Mouse (Mus musculus) limb, embryonic 10.5 days (tissue): Measurements from ENCODE around the gene Adssl1. TPM values are rescaled to one million over a fixed set of nuclear protein-coding genes. Genes with fewer than 3 reads are reported as not detected.

ENCODE experiments used
- DNase-seq: peaks from one replicate; pipeline ENCODE4 v3.0.0-alpha.2; 2017; ENCODE audit warnings: low spot score
- H3K27ac ChIP-seq: fragments of 300-500 bp; sonication (generic); 2 replicates; pipeline ENCODE4 v1.5.1; 2016; ENCODE audit warnings: mild to moderate bottlenecking
- H3K27me3 ChIP-seq: fragments of 300-500 bp; sonication (generic); 2 replicates; pipeline ENCODE4 v1.6.1; 2016; ENCODE audit warnings: low read depth, mild to moderate bottlenecking; ENCODE audit not compliant: poor library complexity, severe bottlenecking
- H3K36me3 ChIP-seq: fragments of 300-500 bp; sonication (generic); 2 replicates; pipeline ENCODE4 v1.6.1; 2016; ENCODE audit warnings: mild to moderate bottlenecking, moderate library complexity
- H3K4me1 ChIP-seq: fragments of 300-500 bp; sonication (generic); 2 replicates; pipeline ENCODE4 v1.6.1; 2016
- H3K4me3 ChIP-seq: fragments of 300-500 bp; sonication (generic); 2 replicates; pipeline ENCODE4 v1.5.1; 2016; ENCODE audit warnings: mild to moderate bottlenecking, moderate library complexity
- H3K9me3 ChIP-seq: fragments of 300-500 bp; sonication (generic); replicated peaks from 2 replicates; pipeline ENCODE4 v1.6.1; 2016; ENCODE audit warnings: mild to moderate bottlenecking
- WGBS: fragments of 180-500 bp; shearing (Covaris S2); methylation state at CpG from one replicate; pipeline ENCODE4 v1.1.7; 2016; 5-methylcytosine and 5-hydroxymethylcytosine counted together
- polyA plus RNA-seq: library from polyadenylated mRNA; unstranded; fragments of >200 nt; fragmentation: Nextera tagmentation; extraction: Ambion mirVana; gene quantifications from 2 replicates; pipeline ENCODE4 v1.2.1, GENCODE M21; 2016

The Adssl1 gene
- polyA plus RNA-seq, 1 experiment from 2014 or later: 3.0 TPM

- no peaks in the 10 kb centered on the region for H3K9me3 ChIP-seq
- H3K36me3 ChIP-seq: no peaks in the 10 kb centered on the region
- no peak overlapping the region for H3K27ac ChIP-seq
- H3K27me3 ChIP-seq: no peaks in the 10 kb centered on the region
- peaks cover 35% of the 10 kb centered on the region for H3K4me1 ChIP-seq
- H3K4me3 ChIP-seq: no peak overlapping the region
- DNase-seq: no peak
- WGBS: 39% methylated on average over 1 of the region's 1 CpGs
These were observed 11.6 kb downstream of the Adssl1 start for GRCm38 (mm10) chr12:112631472-112631871.

DNA sequence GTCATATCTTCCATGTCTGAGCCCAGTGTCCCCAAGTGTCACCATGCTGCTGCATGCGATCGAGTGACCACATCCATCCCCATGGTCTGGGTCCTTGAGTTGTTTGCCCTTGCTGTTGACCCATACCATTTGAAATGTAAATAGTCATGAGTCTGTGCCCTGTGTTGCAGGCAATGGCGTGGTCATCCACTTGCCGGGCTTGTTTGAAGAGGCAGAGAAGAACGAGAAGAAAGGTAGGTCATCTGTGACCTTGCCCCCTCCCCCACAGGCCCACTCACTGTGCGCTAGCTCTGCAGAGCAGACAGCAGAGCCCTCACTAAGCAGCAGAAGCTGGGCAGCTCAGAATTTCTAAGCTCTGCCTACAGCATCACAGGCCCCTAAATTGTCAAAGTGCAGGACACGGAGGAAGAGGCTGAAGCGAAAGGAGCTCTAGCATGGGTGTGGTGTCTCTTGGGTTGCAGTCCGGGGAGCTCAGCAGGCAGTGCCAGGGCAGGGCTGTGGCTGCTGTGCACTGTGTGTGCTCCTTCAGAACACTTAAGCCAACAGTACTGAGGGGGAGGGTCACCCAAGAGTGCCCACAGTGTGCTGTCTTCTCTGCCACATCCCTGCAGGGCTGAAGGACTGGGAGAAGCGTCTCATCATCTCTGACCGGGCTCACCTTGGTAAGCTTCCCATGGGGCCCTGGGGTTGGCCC is 12.4 kb downstream of the Adssl1 start:
- no peaks in the 10 kb centered on the region for H3K9me3 ChIP-seq
- no peak overlapping the region for H3K4me3 ChIP-seq
- peaks cover 34% of the 10 kb centered on the region for H3K4me1 ChIP-seq
- 78% methylated on average over 11 of the region's 11 CpGs for WGBS
- H3K36me3 ChIP-seq: no peaks in the 10 kb centered on the region
- H3K27ac ChIP-seq: no peak overlapping the region
- no peak for DNase-seq
- no peaks in the 10 kb centered on the region for H3K27me3 ChIP-seq

- 87% methylated on average over 5 of the region's 5 CpGs for WGBS
- H3K27ac ChIP-seq: no peak overlapping the region
- H3K4me1 ChIP-seq: peaks cover 34% of the 10 kb centered on the region
- H3K36me3 ChIP-seq: no peaks in the 10 kb centered on the region
- H3K4me3 ChIP-seq: no peak overlapping the region
- no peak for DNase-seq
- H3K27me3 ChIP-seq: no peaks in the 10 kb centered on the region
- no peaks in the 10 kb centered on the region for H3K9me3 ChIP-seq
These were observed 13.1 kb downstream of the Adssl1 start for GRCm38 (mm10) chr12:112632907-112633306.

DNA sequence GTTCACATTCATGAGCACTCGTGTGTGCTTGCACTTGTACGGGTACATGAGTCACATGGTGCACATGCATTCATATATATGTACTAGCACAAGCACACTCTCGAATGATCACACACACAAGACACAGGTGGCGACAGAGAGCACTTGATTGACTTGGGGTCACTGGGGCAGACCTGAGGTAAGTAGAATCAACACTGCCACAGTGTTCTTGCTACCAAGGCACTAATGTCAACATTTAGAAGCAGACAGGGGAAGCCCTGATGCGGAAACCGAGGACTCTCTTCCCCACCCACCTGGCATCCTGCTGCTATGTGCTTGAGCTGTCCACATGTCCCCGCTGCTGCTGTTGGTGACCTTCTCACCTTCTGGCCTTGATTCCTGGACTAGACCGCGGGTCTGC is 13.8 kb downstream of the Adssl1 start:
- Histone ChIP-seq H3K36me3 (no peaks in the 10 kb centered on the region), H3K27me3 (no peaks in the 10 kb centered on the region), H3K4me3 (no peak overlapping the region), H3K9me3 (no peaks in the 10 kb centered on the region), H3K4me1 (peaks cover 27% of the 10 kb centered on the region), H3K27ac (no peak overlapping the region)
- WGBS: 81% methylated on average over 9 of the region's 9 CpGs
- DNase-seq: no peak

DNA sequence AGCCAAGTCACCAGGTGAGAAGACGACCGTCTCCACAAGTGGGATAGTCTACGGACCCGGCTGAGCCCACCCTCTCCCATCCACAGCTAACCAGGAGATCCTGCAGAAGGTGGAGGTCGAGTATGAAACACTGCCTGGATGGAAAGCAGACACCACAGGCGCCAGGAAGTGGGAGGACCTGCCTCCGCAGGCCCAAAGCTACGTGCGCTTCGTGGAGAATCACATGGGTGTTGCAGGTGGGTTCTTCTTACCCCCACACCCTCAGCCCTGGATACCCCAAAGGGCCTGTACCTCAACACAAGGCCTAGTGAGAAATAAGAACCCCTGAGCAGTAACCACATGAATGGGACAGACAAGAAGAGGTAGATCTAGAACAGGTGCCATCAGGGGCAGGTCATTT is 19.7 kb downstream of the Adssl1 start:
- H3K9me3 ChIP-seq: no peaks in the 10 kb centered on the region
- 79% methylated on average over 10 of the region's 10 CpGs for WGBS
- H3K4me1 ChIP-seq: no peaks in the 10 kb centered on the region; the same call in 1 of the 2 replicates
- H3K36me3 ChIP-seq: no peaks in the 10 kb centered on the region
- no peak overlapping the region for H3K4me3 ChIP-seq
- no peak overlapping the region for H3K27ac ChIP-seq
- no peak for DNase-seq
- no peaks in the 10 kb centered on the region for H3K27me3 ChIP-seq

- Histone ChIP-seq H3K36me3 (peaks cover 20% of the 10 kb centered on the region), H3K27me3 (no peaks in the 10 kb centered on the region), H3K27ac (no peak overlapping the region), H3K4me1 (peaks cover 17% of the 10 kb centered on the region), H3K9me3 (no peaks in the 10 kb centered on the region), H3K4me3 (no peak overlapping the region)
- DNase-seq: no peak
- WGBS: 94% methylated on average over 6 of the region's 6 CpGs
These were observed 23.3 kb downstream of the Adssl1 start for GRCm38 (mm10) chr12:112643126-112643525.

DNA sequence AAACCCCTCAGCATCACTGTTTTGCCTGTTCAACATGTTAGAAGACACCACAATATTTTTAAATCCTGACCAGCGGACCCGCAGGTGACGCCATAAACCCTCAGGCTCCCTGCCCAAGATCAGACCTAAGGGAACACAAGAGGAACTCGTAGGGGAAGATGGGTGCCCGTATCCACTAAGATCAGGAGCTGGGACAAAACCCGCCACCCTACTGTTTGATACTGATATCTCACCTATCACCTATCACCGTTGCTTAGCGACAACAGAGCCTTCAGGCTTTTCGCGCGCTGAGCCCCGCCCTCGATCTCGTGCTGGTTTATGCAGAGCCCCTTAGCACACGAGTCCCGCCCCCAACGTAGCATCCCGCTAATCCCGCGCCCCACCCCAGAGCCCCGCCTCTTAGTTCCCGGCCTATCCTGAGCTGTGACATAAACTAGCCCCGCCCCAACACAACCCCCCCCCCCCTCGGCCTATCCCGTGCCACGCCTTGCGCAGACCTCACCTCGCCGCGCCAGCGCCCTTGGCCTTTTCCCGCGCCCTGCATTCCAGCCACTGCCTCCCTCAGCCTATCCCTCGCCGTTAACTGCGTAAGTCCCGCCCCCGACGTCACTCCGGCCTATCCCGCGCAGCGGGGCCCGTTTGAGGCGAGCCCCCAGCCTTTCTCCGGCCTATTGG is 24.5 kb downstream of the Adssl1 start, which contains the start of gene Siva1:
Gene Siva1 (plus strand): TSS at position 500 of the 675 bp plus-strand sequence.
- Histone ChIP-seq H3K9me3 (no peaks in the 10 kb centered on the region), H3K4me1 (peaks cover 17% of the 10 kb centered on the region), H3K27ac (peak within 1 kb of the TSS; percentile 88), H3K4me3 (peak within 1 kb of the TSS; percentile 90), H3K36me3 (peaks cover 32% of the 10 kb centered on the region), H3K27me3 (no peaks in the 10 kb centered on the region)
- WGBS: 2% methylated on average over 46 of the region's 46 CpGs
- peak; percentile 98 for DNase-seq

GRCm38 (mm10) chr12:112644855-112645506 is 25.1 kb downstream of the Adssl1 start:
- Histone ChIP-seq H3K9me3 (no peaks in the 10 kb centered on the region), H3K27ac (peak overlapping the region; percentile 88), H3K4me3 (peak overlapping the region; percentile 90), H3K27me3 (no peaks in the 10 kb centered on the region), H3K4me1 (peaks cover 17% of the 10 kb centered on the region), H3K36me3 (peaks cover 38% of the 10 kb centered on the region)
- under 1% methylated on average over 75 of the region's 75 CpGs for WGBS
- no peak for DNase-seq

- H3K4me1 ChIP-seq: peaks cover 17% of the 10 kb centered on the region
- no peaks in the 10 kb centered on the region for H3K27me3 ChIP-seq
- H3K36me3 ChIP-seq: peaks cover 50% of the 10 kb centered on the region
- H3K4me3 ChIP-seq: peak overlapping the region; percentile 90
- no peaks in the 10 kb centered on the region for H3K9me3 ChIP-seq
- WGBS: 68% methylated on average over 6 of the region's 6 CpGs
- DNase-seq: no peak
- H3K27ac ChIP-seq: no peak overlapping the region
These were observed 26.3 kb downstream of the Adssl1 start for GRCm38 (mm10) chr12:112646139-112646538.

GRCm38 (mm10) chr12:112648081-112648480 is 28.2 kb downstream of the Adssl1 start:
- 95% methylated on average over 5 of the region's 5 CpGs for WGBS
- no peak for DNase-seq
- peaks cover 69% of the 10 kb centered on the region for H3K36me3 ChIP-seq

GRCm38 (mm10) chr12:112651778-112652439 is 32.1 kb downstream of the Adssl1 start:
- Histone ChIP-seq H3K4me3 (no peak overlapping the region), H3K27me3 (no peaks in the 10 kb centered on the region), H3K27ac (no peak overlapping the region), H3K36me3 (peaks cover 100% of the 10 kb centered on the region), H3K4me1 (no peaks in the 10 kb centered on the region), H3K9me3 (no peaks in the 10 kb centered on the region)
- no peak for DNase-seq
- WGBS: 86% methylated on average over 5 of the region's 5 CpGs

More at GRCm38 (mm10) chr12:112648081-112648480, 28.2 kb downstream of the Adssl1 start:
- Histone ChIP-seq H3K4me3 (no peak overlapping the region), H3K9me3 (no peaks in the 10 kb centered on the region), H3K27me3 (no peaks in the 10 kb centered on the region), H3K4me1 (peaks cover 17% of the 10 kb centered on the region), H3K27ac (no peak overlapping the region)

GRCm38 (mm10) chr12:112653157-112653824 is 33.4 kb downstream of the Adssl1 start:
- peaks cover 100% of the 10 kb centered on the region for H3K36me3 ChIP-seq
- DNase-seq: peak; percentile 81
- H3K27ac ChIP-seq: no peak overlapping the region
- no peaks in the 10 kb centered on the region for H3K9me3 ChIP-seq
- H3K27me3 ChIP-seq: no peaks in the 10 kb centered on the region
- H3K4me1 ChIP-seq: no peaks in the 10 kb centered on the region
- WGBS: 66% methylated on average over 7 of the region's 7 CpGs
- H3K4me3 ChIP-seq: no peak overlapping the region
